Mouse (Mus musculus) stomach, embryonic 16.5 days (tissue): Measurements from ENCODE around the gene Sctr. TPM values are rescaled to one million over a fixed set of nuclear protein-coding genes. Genes with fewer than 3 reads are reported as not detected.

Experiments
- ATAC-seq: fragments of 200-750 bp; cut with Nextera tagmentation; 2 replicates; pipeline ENCODE4 v1.8.0; 2017; ENCODE audit warnings: moderate number of reproducible peaks, moderate TSS enrichment; ENCODE audit not compliant: insufficient read depth, low FRiP score
- H3K27ac ChIP-seq: fragments of 300-500 bp; sonication (generic); 2 replicates; pipeline ENCODE4 v1.5.1; 2014; ENCODE audit warnings: low read length
- H3K27me3 ChIP-seq: fragments of 300-500 bp; sonication (generic); 2 replicates; pipeline ENCODE4 v1.6.1; 2014; ENCODE audit warnings: low read length, control low read depth, mixed read lengths; ENCODE audit not compliant: control insufficient read depth, insufficient read depth
- H3K36me3 ChIP-seq: fragments of 300-500 bp; sonication (generic); 2 replicates; pipeline ENCODE4 v1.6.1; 2014; ENCODE audit warnings: low read length; ENCODE audit not compliant: control insufficient read depth, insufficient read depth
- H3K4me1 ChIP-seq: fragments of 300-500 bp; sonication (generic); 2 replicates; pipeline ENCODE4 v1.6.1; 2014; ENCODE audit warnings: low read length, control low read depth, mixed read lengths; ENCODE audit not compliant: control insufficient read depth, insufficient read depth
- H3K4me2 ChIP-seq: fragments of 300-500 bp; sonication (generic); 2 replicates; pipeline ENCODE4 v1.6.1; 2014; ENCODE audit warnings: low read depth, low read length, mixed read lengths
- H3K4me3 ChIP-seq: fragments of 300-500 bp; sonication (generic); replicated peaks from 2 replicates; pipeline ENCODE4 v1.5.1; 2014; ENCODE audit warnings: mild to moderate bottlenecking, low read length
- H3K9ac ChIP-seq: fragments of 300-500 bp; sonication (generic); 2 replicates; pipeline ENCODE4 v1.6.1; 2014; ENCODE audit warnings: low read length
- H3K9me3 ChIP-seq: fragments of 300-500 bp; sonication (generic); replicated peaks from 2 replicates; pipeline ENCODE4 v1.6.1; 2016; ENCODE audit warnings: low read length, control low read depth; ENCODE audit not compliant: control insufficient read depth
- WGBS: fragments of 180-500 bp; shearing (Covaris S2); extraction: QIAGEN DNeasy Blood & Tissue Kit; methylation state at CpG from one replicate; pipeline ENCODE4 v1.1.7; 2014; 5-methylcytosine and 5-hydroxymethylcytosine counted together
- polyA plus RNA-seq: library from polyadenylated mRNA; unstranded; fragments of >200 nt; fragmentation: Nextera tagmentation; extraction: Ambion mirVana; gene quantifications from 2 replicates; pipeline ENCODE4 v1.2.1, GENCODE M21; 2015

Gene Sctr
- polyA plus RNA-seq, 1 experiment from 2014 or later = 1.7 TPM

DNA sequence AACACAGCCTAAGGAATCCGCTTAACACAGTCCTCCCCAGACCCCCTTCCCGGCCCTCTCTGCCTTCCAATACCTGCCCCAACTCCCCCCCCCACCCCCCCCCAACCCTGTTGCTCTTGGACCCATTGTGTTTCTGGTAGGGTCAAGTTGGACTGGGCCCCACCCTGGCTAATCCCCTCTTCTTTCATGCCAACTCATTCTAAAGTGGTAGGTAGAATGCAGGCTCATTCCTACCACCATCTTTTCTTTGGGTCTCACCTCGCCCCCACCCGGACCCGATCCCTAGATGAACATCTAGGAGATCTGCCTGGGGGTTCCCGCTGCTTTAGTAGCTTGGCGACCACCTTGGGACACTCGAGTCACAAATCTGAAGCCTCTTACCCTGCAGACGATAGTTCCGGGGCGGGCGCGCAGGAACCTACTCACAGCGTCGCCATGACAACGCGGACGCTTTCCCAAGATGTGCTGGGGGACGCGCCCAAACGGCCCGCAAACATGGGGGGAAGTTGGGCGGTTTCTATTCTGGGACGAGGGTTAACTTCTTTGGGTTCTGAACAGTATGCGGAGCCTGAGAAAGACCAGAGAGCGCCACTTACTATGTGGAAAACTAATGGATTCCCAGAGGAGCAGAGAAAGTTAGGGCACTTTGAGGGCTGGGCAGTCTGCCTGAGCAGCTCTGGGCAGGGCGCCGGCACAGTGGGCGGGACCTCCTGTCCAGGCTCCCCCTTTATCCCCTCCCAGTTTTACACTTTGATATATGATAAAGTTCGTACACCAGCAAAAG is 9.7 kb upstream of the Sctr start, which contains the start of gene Cfap221:
Gene Cfap221 (minus strand): TSS at position 437 of the 784 bp plus-strand sequence.
- no peaks in the 10 kb centered on the region for H3K4me1 ChIP-seq
- H3K27me3 ChIP-seq = no peaks in the 10 kb centered on the region
- ATAC-seq = peak; percentile 90
- H3K9ac ChIP-seq = peak within 1 kb of the TSS; percentile 44; the same call in 1 of the 2 replicates
- 5% methylated on average over 30 of the region's 30 CpGs for WGBS
- H3K4me2 ChIP-seq = peak within 1 kb of the TSS; percentile 92
- no peak within 1 kb of the TSS for H3K27ac ChIP-seq
- H3K4me3 ChIP-seq = peak within 1 kb of the TSS; percentile 54
- H3K36me3 ChIP-seq = no peaks in the 10 kb centered on the region
- no peaks in the 10 kb centered on the region for H3K9me3 ChIP-seq

DNA sequence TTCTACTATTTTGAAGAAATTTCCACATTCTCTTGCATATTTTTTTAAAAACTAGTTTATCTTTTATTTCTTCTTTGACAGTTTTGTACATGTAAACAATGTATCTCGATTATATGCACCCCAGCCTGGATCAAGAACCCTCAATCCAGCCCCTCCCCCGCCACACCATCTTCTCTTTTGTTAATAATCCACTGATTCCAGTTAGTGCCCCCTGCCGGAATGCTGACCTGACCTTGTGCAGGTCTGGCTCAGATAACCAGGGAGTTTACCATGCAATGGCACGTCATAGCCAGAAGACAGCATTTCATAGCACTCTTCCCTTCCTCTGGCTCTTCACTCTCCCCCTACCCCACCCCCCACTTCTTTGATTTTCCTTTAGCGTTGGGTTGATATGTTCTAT is 9.1 kb upstream of the Sctr start:
- Histone ChIP-seq H3K4me1 (no peaks in the 10 kb centered on the region), H3K4me2 (peak overlapping the region; percentile 92), H3K27me3 (no peaks in the 10 kb centered on the region), H3K9me3 (no peaks in the 10 kb centered on the region), H3K27ac (no peak overlapping the region), H3K9ac (no peak overlapping the region), H3K36me3 (no peaks in the 10 kb centered on the region), H3K4me3 (peak overlapping the region; percentile 54)
- 25% methylated on average over 5 of the region's 5 CpGs for WGBS
- ATAC-seq = no peak

DNA sequence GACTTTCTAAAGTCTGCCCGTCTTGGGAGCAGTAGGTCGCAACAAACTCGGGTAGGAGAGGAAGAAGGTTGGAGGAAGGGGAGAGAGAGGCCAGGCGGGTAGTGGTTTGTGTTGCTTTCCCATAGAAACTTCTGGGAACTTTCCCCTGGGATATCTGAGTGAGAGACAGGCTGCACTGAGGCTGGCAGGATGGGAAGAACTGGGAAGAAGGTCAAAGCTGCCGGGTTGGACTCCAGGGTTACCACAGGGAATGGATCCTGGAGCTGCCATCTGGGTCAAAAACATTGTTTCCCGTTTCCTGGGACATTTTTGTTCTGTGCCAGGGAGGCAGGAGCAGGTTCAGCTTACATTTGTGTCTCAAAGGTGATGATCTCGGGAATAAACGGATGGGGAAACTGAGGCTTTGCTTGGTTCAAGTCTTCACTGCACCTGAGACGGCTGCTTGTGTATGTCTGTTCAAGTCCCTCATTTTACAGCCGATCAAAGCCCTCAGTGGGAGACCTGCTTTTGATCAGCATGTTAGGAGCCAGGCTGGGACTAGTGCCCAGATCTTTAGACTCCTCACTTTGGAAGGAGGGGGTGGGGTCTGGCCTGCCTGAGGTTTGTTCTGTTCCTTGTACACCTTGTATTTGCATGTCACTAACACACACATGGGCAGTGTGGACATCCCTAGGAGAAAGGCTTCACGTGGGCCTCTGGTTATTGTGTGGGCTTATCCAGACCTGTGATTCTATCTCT is 1.3 kb downstream of the Sctr start:
- 37% methylated on average over 11 of the region's 11 CpGs for WGBS
- H3K27ac ChIP-seq = no peak overlapping the region

DNA sequence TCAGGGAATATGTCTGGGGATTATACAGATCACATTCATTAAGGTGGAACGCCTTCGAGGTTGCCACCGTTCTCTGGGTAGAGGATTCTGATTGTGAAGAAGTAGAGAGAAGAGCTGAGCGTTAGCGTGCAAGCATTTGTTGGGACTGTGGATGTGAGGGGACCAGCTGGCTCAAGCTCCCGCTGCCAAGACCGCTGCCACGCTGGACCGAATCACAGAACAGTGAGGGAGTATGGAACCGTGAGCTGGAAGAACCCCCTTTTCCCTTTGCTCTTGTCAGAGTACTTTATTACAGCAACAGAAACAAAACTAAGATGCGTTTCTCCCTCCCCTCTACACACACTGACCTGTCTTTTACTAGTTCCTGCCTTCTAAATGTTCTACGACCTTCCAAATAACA is 5.9 kb downstream of the Sctr start:
- no peak overlapping the region for H3K4me2 ChIP-seq
- no peaks in the 10 kb centered on the region for H3K27me3 ChIP-seq
- no peak for ATAC-seq
- no peaks in the 10 kb centered on the region for H3K9me3 ChIP-seq
- 83% methylated on average over 12 of the region's 12 CpGs for WGBS
- no peak overlapping the region for H3K9ac ChIP-seq
- H3K27ac ChIP-seq = no peak overlapping the region
- H3K36me3 ChIP-seq = no peaks in the 10 kb centered on the region
- no peak overlapping the region for H3K4me3 ChIP-seq
- H3K4me1 ChIP-seq = 0 out of 2 replicates have a peak, but pooled peaks cover 3% of the 10 kb centered on the region

More for the DNA sequence above, 1.3 kb downstream of the Sctr start:
- Histone ChIP-seq H3K9ac (peak overlapping the region; percentile 9), H3K27me3 (0 out of 2 replicates have a peak, but pooled peaks cover 3% of the 10 kb centered on the region), H3K4me1 (0 out of 2 replicates have a peak, but pooled peaks cover 12% of the 10 kb centered on the region), H3K9me3 (no peaks in the 10 kb centered on the region), H3K4me2 (peak overlapping the region; percentile 66), H3K36me3 (no peaks in the 10 kb centered on the region), H3K4me3 (peak overlapping the region; percentile 39)
- no peak for ATAC-seq

DNA sequence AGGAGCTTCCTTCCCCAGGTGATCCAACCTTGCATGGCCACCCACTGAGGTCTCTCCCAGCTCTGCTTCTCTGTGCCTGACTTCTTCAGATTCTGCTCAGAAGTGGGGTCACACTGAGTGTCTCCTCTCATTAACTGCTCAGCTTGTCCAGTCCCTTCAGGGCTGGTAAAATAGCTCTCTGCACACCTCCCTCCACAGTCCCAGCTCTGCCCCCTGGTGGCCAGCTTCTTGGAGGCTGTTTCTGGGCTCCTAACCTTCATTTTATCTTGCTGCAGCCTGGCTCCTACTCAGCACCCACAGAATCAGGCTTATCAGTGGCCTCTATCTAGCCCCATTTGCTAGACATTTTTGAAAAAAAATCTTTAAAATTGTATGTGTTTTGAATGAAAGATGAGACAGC is 6.4 kb downstream of the Sctr start:
- ATAC-seq = no peak
- Histone ChIP-seq H3K27me3 (no peaks in the 10 kb centered on the region), H3K4me1 (no peaks in the 10 kb centered on the region), H3K4me2 (no peak overlapping the region), H3K4me3 (no peak overlapping the region), H3K36me3 (no peaks in the 10 kb centered on the region), H3K9me3 (no peaks in the 10 kb centered on the region), H3K27ac (no peak overlapping the region), H3K9ac (no peak overlapping the region)

DNA sequence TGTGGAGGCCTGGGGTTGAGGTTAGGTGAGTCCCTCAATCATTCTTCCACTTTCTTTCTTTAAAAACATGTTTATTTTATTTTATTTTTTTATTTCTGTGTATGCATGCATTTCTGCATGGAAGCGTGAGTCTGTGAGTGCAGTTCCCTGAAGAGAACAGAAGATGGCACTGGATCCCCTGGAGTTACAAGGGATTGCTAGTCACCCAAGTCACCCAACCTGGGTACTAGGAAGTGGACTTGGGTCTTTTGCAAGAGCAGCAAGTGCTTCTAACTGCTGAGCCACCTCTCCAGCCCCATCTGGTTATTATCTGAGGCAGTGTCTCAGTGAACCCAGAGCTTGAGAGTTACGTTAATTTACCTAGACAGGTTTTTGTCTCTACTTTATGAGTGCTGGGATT is 9.5 kb downstream of the Sctr start:
- WGBS = 84% methylated on average over 2 of the region's 2 CpGs

DNA sequence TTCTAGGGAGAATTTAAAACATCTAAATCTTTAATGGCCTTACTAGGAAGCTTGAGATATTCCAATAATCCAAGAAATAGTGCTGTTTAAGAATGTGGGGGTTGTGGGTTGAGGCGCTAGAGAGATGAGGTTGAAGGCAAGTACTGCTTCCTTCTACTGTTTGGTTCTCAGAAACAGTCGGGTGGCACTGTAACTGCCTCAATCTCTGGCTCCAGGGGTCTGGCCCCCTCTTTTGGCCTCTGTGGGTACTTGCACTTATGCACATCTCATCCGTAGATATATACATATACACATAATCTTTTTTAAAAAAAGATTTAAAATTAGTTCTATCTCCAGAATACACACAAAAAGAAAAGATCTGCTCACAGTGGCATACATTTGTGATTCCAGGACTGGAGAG is 12.2 kb downstream of the Sctr start:
- no peak overlapping the region for H3K9ac ChIP-seq
- no peak for ATAC-seq
- no peaks in the 10 kb centered on the region for H3K27me3 ChIP-seq
- H3K27ac ChIP-seq = no peak overlapping the region
- H3K4me2 ChIP-seq = no peak overlapping the region
- no peaks in the 10 kb centered on the region for H3K36me3 ChIP-seq
- no peaks in the 10 kb centered on the region for H3K4me1 ChIP-seq
- no peaks in the 10 kb centered on the region for H3K9me3 ChIP-seq
- WGBS = 63% methylated on average over 3 of the region's 3 CpGs
- no peak overlapping the region for H3K4me3 ChIP-seq

More for the DNA sequence above, 9.5 kb downstream of the Sctr start:
- Histone ChIP-seq H3K4me3 (no peak overlapping the region), H3K9me3 (no peaks in the 10 kb centered on the region), H3K4me2 (no peak overlapping the region), H3K9ac (no peak overlapping the region), H3K4me1 (no peaks in the 10 kb centered on the region), H3K36me3 (no peaks in the 10 kb centered on the region), H3K27ac (no peak overlapping the region), H3K27me3 (no peaks in the 10 kb centered on the region)
- no peak for ATAC-seq

DNA sequence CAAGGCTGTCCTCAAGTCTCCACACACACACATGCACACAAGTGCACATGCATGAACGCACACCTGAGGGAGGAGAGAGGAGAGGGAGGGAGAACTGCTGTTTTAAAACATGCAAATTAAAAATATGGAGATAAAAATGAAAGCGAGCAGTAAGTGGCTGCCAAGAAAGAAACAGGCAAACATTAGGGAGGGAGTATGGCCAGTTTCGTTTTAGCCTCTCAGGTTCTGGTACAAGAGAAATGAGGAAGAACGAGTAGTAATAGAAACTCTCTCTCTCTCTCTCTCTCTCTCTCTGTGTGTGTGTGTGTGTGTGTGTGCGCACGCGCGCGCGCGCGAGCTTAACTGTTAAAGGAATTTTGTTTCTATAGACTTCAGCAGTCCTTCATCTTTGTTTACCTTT is 12.7 kb downstream of the Sctr start:
- H3K9ac ChIP-seq = no peak overlapping the region
- H3K4me2 ChIP-seq = no peak overlapping the region
- H3K27ac ChIP-seq = no peak overlapping the region
- no peak for ATAC-seq
- no peaks in the 10 kb centered on the region for H3K4me1 ChIP-seq
- H3K9me3 ChIP-seq = no peaks in the 10 kb centered on the region
- H3K36me3 ChIP-seq = no peaks in the 10 kb centered on the region
- WGBS = 82% methylated on average over 12 of the region's 12 CpGs
- no peaks in the 10 kb centered on the region for H3K27me3 ChIP-seq
- H3K4me3 ChIP-seq = no peak overlapping the region

DNA sequence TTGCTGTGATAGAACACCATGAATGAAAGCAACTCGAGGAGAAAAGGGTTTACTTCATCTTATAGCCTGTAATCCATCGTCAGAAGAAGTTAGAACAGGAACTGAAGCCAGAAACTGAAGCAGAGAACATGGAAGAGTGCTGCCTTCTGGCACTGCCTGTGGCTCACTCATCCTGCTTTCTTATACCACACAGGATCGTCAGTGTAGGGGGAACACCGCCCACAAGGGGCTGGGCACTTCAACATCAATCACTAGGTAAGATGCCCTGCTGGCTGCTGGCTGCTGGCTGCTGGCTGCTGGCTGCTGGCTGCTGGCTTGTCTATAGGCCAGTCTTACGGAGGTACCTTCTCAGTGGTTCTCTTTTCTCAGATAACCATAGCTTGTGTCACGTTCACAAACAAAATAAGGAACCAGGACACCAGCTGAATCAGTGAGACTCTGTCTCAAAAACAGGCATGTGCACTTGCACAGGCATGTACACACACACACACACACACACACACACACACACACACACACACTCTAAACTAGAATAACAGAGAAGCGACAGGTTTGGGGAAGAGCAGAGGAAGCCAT is 13.7 kb downstream of the Sctr start:
- 65% methylated on average over 7 of the region's 7 CpGs for WGBS
- no peak overlapping the region for H3K27ac ChIP-seq
- no peak for ATAC-seq

More for the DNA sequence above, 13.7 kb downstream of the Sctr start:
- no peak overlapping the region for H3K9ac ChIP-seq
- H3K9me3 ChIP-seq = no peaks in the 10 kb centered on the region
- no peaks in the 10 kb centered on the region for H3K27me3 ChIP-seq
- H3K4me2 ChIP-seq = no peak overlapping the region
- no peaks in the 10 kb centered on the region for H3K36me3 ChIP-seq
- H3K4me1 ChIP-seq = no peaks in the 10 kb centered on the region; the same call in 1 of the 2 replicates
- no peak overlapping the region for H3K4me3 ChIP-seq
